Mouse (Mus musculus): Measurements from ENCODE around the gene Ccdc83. TPM values are rescaled to one million over a fixed set of nuclear protein-coding genes. Genes with fewer than 3 reads are reported as not detected.

Ccdc83 gene
- polyA plus RNA-seq, 1 experiment from 2014 or later, result not detected

DNA sequence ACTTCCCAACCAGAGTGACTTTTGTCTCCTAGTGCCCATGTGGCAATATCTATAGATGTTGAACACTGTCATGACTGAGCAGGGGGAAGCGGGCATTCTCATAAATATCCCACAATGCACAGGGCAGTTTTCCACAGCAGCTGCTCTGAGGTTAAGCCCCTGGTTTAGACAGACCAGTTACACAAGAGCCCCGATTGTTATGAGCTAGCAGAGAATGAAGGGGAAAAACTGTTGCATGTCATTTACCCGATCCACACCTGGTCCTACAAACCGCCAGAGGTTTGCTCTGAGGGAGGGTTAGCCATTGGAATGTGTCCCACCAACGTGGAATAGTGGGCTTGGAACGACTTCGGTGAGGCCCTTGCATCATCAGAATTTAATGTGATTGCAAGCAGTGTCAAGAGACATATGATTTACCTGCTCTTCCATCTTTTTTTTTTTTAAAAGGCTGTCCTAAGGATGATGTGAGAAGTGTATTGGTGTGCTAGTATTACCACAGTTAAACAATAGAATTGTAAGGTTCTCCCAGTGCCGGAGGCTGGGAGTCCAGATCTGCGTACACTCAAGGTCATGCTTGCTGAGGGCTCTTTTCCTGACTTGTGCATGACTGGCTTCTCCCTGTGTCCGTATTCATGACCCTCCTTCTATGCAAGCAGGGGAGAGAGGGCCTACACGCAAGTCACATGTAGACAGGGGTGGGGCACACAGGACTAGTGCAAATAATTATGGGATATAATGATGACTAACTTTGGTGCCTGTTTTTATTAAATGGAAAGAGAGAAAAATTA lies 16.4 kb upstream of the Ccdc83 start:
- peaks cover 18% of the 10 kb centered on the region for H3K4me1 ChIP-seq
- H3K4me3 ChIP-seq (replicated peaks), result no peak overlapping the region
- no peak overlapping the region for H3K4me2 ChIP-seq
- H3K27me3 ChIP-seq, result no peaks in the 10 kb centered on the region
- H3K9ac ChIP-seq, result no peak overlapping the region
- no peak overlapping the region for H3K27ac ChIP-seq
- no peaks in the 10 kb centered on the region for H3K9me3 ChIP-seq (replicated peaks)
- H3K36me3 ChIP-seq, result no peaks in the 10 kb centered on the region
- WGBS, result 70% methylated on average over 11 of the region's 11 CpGs
- no peak for ATAC-seq (replicated peaks; ENCODE audit: low FRiP score)

DNA sequence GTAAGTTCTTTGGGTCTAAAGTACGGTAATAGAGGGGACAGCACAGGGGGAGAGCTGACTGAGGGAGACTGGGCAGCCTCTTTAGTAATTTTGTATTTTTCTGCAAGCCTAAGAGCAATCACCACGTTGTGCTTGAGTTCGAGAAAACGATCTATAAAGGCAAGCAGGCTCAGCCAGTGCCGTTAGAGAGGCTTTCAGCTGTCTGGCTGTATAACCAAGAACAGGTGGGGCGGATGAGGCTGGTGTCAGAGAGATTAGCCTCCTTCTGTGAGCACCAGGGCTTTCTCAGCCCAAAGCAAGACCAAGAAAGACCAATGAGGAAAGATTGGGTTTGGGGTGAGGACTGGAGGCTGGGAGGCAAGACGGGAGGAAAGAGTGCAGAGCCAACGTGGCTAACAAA lies 15.3 kb upstream of the Ccdc83 start:
- ATAC-seq (replicated peaks; ENCODE audit: low FRiP score), result no peak
- no peak overlapping the region for H3K9ac ChIP-seq
- peak overlapping the region; percentile 37; the same call in 1 of the 2 replicates for H3K27ac ChIP-seq
- H3K4me1 ChIP-seq, result peaks cover 18% of the 10 kb centered on the region
- H3K36me3 ChIP-seq, result no peaks in the 10 kb centered on the region
- H3K4me3 ChIP-seq (replicated peaks), result no peak overlapping the region
- 56% methylated on average over 8 of the region's 8 CpGs for whole genome bisulfite sequencing
- no peaks in the 10 kb centered on the region for H3K27me3 ChIP-seq
- H3K9me3 ChIP-seq (replicated peaks), result no peaks in the 10 kb centered on the region
- H3K4me2 ChIP-seq, result no peak overlapping the region

DNA sequence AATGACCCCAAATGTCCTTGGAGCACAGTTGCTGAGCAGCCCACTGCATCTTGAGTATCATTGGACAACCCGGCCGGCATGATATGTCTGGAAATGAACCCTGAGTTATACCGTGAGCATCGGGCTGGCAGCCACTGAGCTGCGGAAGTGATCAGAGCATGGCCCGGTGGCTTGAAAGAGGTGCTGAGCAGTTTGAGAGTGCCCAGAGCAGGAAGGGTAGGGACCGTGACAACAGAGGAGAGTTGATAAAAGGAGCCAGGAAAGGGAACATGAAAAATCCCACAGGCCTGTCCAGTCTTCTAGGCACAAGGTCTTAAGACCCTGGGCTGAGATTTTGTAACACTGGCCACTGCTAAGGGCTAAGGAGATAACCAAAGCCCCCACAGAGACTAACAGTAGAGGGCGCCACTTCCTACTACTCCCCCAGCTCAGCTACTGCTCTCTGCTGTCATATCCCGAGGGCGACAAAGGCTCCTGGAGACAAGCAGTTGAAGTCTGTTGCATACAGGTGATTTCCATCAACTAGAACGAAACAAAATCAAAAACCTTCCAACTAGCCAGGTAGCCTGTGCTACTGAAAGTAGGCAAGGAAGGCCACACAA lies 14.8 kb upstream of the Ccdc83 start:
- Histone ChIP-seq H3K27ac (0 out of 2 replicates have a peak overlapping the region, but pooled peaks have one; percentile 37), H3K9ac (no peak overlapping the region), H3K36me3 (no peaks in the 10 kb centered on the region), H3K4me3 (replicated peaks) (no peak overlapping the region), H3K4me2 (no peak overlapping the region), H3K27me3 (no peaks in the 10 kb centered on the region), H3K9me3 (replicated peaks) (no peaks in the 10 kb centered on the region), H3K4me1 (peaks cover 18% of the 10 kb centered on the region)
- WGBS, result 61% methylated on average over 11 of the region's 11 CpGs
- no peak; the same call in 1 of the 2 replicates for ATAC-seq (replicated peaks; ENCODE audit: low FRiP score)

DNA sequence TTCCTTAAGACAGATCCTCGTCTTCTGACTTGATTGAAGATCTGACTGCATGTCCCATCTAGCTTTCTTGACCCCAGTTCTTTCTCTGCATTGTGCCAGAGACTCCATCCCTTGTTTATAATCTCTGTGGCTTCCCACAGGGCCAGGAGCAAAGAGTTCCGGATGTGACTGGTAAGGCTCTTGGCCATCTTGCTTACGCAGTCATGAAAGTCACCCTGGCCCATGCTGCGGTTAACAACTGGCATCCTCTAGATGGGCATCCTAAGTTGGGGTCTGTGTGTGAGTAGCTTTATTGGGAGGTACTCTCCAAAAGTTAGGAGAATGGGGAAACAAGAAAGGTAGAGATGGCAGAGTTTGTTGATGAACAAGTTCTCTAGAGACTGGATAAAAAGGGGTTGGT lies 13.6 kb upstream of the Ccdc83 start:
- Histone ChIP-seq H3K27ac (no peak overlapping the region), H3K9ac (no peak overlapping the region), H3K27me3 (no peaks in the 10 kb centered on the region), H3K4me2 (no peak overlapping the region), H3K36me3 (no peaks in the 10 kb centered on the region), H3K4me3 (replicated peaks) (no peak overlapping the region), H3K9me3 (replicated peaks) (no peaks in the 10 kb centered on the region), H3K4me1 (peaks cover 18% of the 10 kb centered on the region)
- ATAC-seq (replicated peaks; ENCODE audit: low FRiP score), result no peak
- 85% methylated on average over 4 of the region's 4 CpGs for WGBS

GRCm38 (mm10) chr7:90277769-90278168 lies 12.2 kb upstream of the Ccdc83 start:
- no peak overlapping the region for H3K4me3 ChIP-seq (replicated peaks)
- H3K27me3 ChIP-seq, result no peaks in the 10 kb centered on the region
- H3K4me2 ChIP-seq, result no peak overlapping the region
- H3K36me3 ChIP-seq, result no peaks in the 10 kb centered on the region
- H3K9ac ChIP-seq, result no peak overlapping the region
- WGBS, result 23% methylated on average over 4 of the region's 4 CpGs
- H3K9me3 ChIP-seq (replicated peaks), result no peaks in the 10 kb centered on the region
- H3K4me1 ChIP-seq, result peaks cover 18% of the 10 kb centered on the region
- peak overlapping the region; percentile 42 for H3K27ac ChIP-seq
- peak; percentile 12; the same call in 1 of the 2 replicates for ATAC-seq (replicated peaks; ENCODE audit: low FRiP score)

DNA sequence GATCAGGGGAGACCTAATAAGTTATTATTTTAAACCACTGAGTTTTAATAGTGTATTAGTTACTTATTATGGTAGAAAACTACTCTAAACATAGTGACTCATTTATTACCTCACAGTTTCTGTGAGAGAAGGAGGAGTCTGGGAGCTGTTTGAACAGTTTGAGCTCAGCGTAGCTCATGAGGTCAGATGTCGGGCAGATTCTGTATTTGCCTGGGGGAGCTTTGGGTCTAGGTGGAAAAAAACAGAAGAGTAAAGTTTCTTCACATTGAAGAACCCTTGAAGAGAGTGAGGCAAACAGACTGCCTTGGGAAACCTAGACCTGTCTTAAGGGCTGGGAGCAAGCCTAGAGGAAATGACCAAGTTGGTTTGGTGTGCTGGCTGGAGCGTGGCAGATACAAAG lies 11.7 kb upstream of the Ccdc83 start:
- WGBS, result 39% methylated on average over 3 of the region's 3 CpGs
- no peaks in the 10 kb centered on the region for H3K27me3 ChIP-seq
- H3K9ac ChIP-seq, result no peak overlapping the region
- H3K4me3 ChIP-seq (replicated peaks), result no peak overlapping the region
- H3K4me1 ChIP-seq, result peaks cover 18% of the 10 kb centered on the region
- H3K36me3 ChIP-seq, result no peaks in the 10 kb centered on the region
- H3K4me2 ChIP-seq, result no peak overlapping the region
- peak overlapping the region; percentile 42 for H3K27ac ChIP-seq
- peak; percentile 61 for ATAC-seq (replicated peaks; ENCODE audit: low FRiP score)
- H3K9me3 ChIP-seq (replicated peaks), result no peaks in the 10 kb centered on the region

DNA sequence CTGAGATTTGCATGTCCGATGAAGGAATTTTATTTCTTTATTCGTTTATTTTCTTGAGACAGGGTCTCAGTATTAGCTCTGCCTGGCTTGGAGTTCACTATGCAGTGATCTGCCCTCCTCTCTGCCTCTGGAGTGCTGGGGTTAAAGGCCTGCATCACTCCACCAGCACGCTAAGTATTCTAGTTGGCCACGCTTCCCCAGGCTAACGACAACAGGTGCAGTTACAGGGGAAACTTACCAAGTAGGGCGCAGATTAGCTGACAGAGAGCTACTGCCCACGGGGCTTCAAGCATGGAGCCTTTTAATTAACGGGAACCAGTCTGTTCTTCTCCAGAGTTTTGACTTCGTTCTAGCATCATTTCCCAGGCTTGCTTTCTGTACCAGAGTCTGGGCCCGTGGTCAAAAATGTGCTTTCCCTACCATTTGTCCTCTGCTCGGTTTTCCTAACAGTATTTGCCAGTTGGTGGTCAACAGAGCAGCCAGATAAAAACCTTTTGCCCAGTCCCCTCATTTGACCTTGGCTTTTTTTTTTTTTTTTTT lies 9.1 kb upstream of the Ccdc83 start:
- Histone ChIP-seq H3K4me1 (peaks cover 15% of the 10 kb centered on the region), H3K4me2 (no peak overlapping the region), H3K9me3 (replicated peaks) (no peaks in the 10 kb centered on the region), H3K9ac (no peak overlapping the region), H3K27ac (no peak overlapping the region), H3K27me3 (no peaks in the 10 kb centered on the region), H3K36me3 (no peaks in the 10 kb centered on the region), H3K4me3 (replicated peaks) (no peak overlapping the region)
- WGBS, result 51% methylated on average over 11 of the region's 11 CpGs
- no peak for ATAC-seq (replicated peaks; ENCODE audit: low FRiP score)

- peaks cover 4% of the 10 kb centered on the region for H3K4me1 ChIP-seq
- no peak for ATAC-seq (replicated peaks; ENCODE audit: low FRiP score)
- H3K4me3 ChIP-seq (replicated peaks), result no peak overlapping the region
- H3K36me3 ChIP-seq, result no peaks in the 10 kb centered on the region
- H3K27ac ChIP-seq, result no peak overlapping the region
- no peak overlapping the region for H3K4me2 ChIP-seq
- H3K9me3 ChIP-seq (replicated peaks), result no peaks in the 10 kb centered on the region
- H3K27me3 ChIP-seq, result no peaks in the 10 kb centered on the region
- no peak overlapping the region for H3K9ac ChIP-seq
- WGBS, result 87% methylated on average over 3 of the region's 3 CpGs
These were observed 4.6 kb upstream of the Ccdc83 start for GRCm38 (mm10) chr7:90270141-90270540.

- 37% methylated on average over 7 of the region's 7 CpGs for WGBS
- ATAC-seq (replicated peaks; ENCODE audit: low FRiP score), result no peak
- H3K27ac ChIP-seq, result no peak overlapping the region
- H3K4me1 ChIP-seq, result peaks cover 8% of the 10 kb centered on the region
- H3K36me3 ChIP-seq, result no peaks in the 10 kb centered on the region
- H3K27me3 ChIP-seq, result no peaks in the 10 kb centered on the region
- H3K4me3 ChIP-seq (replicated peaks), result no peak overlapping the region
- no peak overlapping the region for H3K9ac ChIP-seq
- no peaks in the 10 kb centered on the region for H3K9me3 ChIP-seq (replicated peaks)
- no peak overlapping the region for H3K4me2 ChIP-seq
These were observed 3.5 kb downstream of the Ccdc83 start for GRCm38 (mm10) chr7:90261902-90262599.

DNA sequence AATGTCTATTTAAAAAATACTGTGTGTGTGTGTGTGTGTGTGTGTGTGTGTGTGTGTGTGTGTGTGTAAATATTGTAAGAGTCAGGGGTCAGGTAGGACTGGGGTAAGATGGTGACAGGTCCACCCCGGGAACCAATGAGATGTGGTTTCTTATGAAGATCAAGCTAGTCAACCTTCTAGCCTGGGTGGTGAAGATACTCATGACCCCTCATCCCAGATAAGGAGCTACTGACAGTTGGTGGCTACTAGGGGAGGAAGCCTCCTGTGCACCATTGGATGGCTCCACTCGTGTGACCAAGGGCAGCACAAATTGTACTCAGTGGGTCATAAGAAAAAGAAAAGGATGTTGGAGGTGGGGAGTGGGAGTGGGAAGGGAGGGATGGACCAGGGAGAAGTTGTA lies 5.7 kb downstream of the Ccdc83 start:
- Histone ChIP-seq H3K36me3 (no peaks in the 10 kb centered on the region), H3K9ac (no peak overlapping the region), H3K27me3 (no peaks in the 10 kb centered on the region), H3K4me3 (replicated peaks) (no peak overlapping the region), H3K4me1 (0 out of 2 replicates have a peak, but pooled peaks cover 3% of the 10 kb centered on the region), H3K4me2 (no peak overlapping the region), H3K27ac (no peak overlapping the region), H3K9me3 (replicated peaks) (no peaks in the 10 kb centered on the region)
- WGBS, result 73% methylated on average over 2 of the region's 2 CpGs
- no peak for ATAC-seq (replicated peaks; ENCODE audit: low FRiP score)

DNA sequence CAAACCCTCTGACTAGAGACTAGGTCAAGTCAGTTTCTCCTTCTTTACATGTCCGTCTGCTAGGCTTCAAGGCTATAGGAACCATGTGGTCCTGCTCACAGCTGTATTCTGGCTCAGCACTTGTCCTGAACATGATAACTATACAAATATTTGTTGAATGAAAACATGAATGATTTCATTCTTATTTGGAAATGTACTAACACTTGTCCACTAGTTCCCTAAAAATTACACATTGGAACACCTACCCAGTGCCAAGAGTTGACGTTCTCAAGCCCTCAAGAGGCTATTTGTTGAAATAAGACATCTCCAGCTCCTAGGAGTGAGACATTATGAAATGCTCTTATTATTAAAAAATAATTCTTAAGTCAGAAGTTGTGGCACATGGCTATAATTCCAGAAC lies 6.9 kb downstream of the Ccdc83 start:
- no peak for ATAC-seq (replicated peaks; ENCODE audit: low FRiP score)
- WGBS, result 87% methylated on average over 2 of the region's 2 CpGs
- 0 out of 2 replicates have a peak, but pooled peaks cover 3% of the 10 kb centered on the region for H3K4me1 ChIP-seq

DNA sequence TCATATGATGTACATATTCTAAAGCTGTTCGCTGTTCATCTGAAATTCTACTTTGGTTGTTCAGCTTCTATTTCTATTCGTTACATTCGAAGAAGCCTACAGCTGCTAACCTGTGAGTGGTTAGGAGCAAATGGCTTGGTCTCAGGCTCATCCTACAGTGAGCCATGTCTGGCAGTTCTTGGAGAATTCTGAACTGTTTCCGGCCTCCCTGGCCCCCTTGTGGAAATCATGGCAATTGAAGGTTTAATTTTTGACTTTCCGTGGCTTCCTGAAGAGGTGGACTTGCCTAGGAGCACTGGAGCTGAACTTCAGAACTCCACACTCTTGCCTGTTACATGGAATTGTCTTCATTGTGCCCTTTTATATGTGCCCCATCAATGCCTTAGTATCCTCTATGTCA lies 12.6 kb downstream of the Ccdc83 start:
- no peak overlapping the region for H3K27ac ChIP-seq
- WGBS, result 74% methylated on average over 5 of the region's 5 CpGs
- H3K4me3 ChIP-seq (replicated peaks), result no peak overlapping the region
- no peak overlapping the region for H3K9ac ChIP-seq
- H3K27me3 ChIP-seq, result no peaks in the 10 kb centered on the region
- H3K4me1 ChIP-seq, result no peaks in the 10 kb centered on the region
- H3K9me3 ChIP-seq (replicated peaks), result no peaks in the 10 kb centered on the region
- ATAC-seq (replicated peaks; ENCODE audit: low FRiP score), result no peak
- H3K4me2 ChIP-seq, result no peak overlapping the region
- H3K36me3 ChIP-seq, result no peaks in the 10 kb centered on the region

More for the DNA sequence above, 6.9 kb downstream of the Ccdc83 start:
- no peak overlapping the region for H3K4me3 ChIP-seq (replicated peaks)
- no peak overlapping the region for H3K27ac ChIP-seq
- no peaks in the 10 kb centered on the region for H3K27me3 ChIP-seq
- H3K9ac ChIP-seq, result no peak overlapping the region
- H3K4me2 ChIP-seq, result no peak overlapping the region
- H3K36me3 ChIP-seq, result no peaks in the 10 kb centered on the region
- H3K9me3 ChIP-seq (replicated peaks), result no peaks in the 10 kb centered on the region

All from kidney, embryonic 15.5 days (tissue).